Mouse (Mus musculus): Measurements from ENCODE around the gene Cdc123. TPM values are rescaled to one million over a fixed set of nuclear protein-coding genes. Genes with fewer than 3 reads are reported as not detected.

Cdc123 gene
- polyA plus RNA-seq, 1 experiment, result 142 TPM

DNA sequence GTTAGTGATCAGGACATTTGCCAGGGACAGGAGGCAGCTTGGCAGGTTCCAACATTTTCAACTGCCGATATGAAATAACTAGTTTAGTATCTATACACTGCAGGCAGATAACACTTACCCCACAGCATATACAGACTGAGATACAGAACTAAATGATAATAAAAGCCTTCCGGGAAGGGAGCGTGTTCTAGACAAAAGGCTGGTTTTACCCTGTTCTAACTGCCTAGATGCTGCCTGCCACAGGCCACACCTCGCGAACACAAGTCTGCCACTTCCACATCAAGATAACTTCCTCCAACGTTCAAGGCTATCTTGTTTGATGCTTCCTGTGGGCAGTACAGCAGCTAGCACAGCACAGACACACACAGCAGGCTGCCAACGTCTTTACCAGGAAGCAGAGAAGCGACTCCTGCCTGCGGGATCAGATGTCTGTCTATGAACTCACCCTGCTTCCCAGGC lies 43.8 kb downstream of the Cdc123 start:
- Histone ChIP-seq H3K27me3 (ENCODE audit: control insufficient read depth, insufficient read depth, low read length, poor library complexity, severe bottlenecking) (no peaks in the 10 kb centered on the region), H3K9me3 (replicated peaks; ENCODE audit: control insufficient read depth, insufficient read depth, low read length, poor library complexity, severe bottlenecking) (no peaks in the 10 kb centered on the region), H3K9ac (ENCODE audit: low read depth, poor library complexity, severe bottlenecking) (no peak overlapping the region), H3K36me3 (ENCODE audit: control insufficient read depth, insufficient read depth, low read length, poor library complexity, severe bottlenecking) (peaks cover 3% of the 10 kb centered on the region), H3K4me3 (ENCODE audit: low read depth, low read length) (no peak overlapping the region), H3K27ac (ENCODE audit: insufficient read depth, low read length) (no peak overlapping the region), H3K4me1 (ENCODE audit: control insufficient read depth, insufficient read depth, low read length) (peaks cover 3% of the 10 kb centered on the region)
- TF ChIP-seq POLR2A (IDR thresholded peaks at IDR 0.05; ENCODE audit: insufficient read depth, low read length), result no peak
- no peak for TF ChIP-seq EP300 (IDR thresholded peaks at IDR 0.05; ENCODE audit: insufficient read depth, low read depth, low read length)
- no peak for TF ChIP-seq CTCF (IDR thresholded peaks at IDR 0.05; ENCODE audit: low read depth, low read length)

DNA sequence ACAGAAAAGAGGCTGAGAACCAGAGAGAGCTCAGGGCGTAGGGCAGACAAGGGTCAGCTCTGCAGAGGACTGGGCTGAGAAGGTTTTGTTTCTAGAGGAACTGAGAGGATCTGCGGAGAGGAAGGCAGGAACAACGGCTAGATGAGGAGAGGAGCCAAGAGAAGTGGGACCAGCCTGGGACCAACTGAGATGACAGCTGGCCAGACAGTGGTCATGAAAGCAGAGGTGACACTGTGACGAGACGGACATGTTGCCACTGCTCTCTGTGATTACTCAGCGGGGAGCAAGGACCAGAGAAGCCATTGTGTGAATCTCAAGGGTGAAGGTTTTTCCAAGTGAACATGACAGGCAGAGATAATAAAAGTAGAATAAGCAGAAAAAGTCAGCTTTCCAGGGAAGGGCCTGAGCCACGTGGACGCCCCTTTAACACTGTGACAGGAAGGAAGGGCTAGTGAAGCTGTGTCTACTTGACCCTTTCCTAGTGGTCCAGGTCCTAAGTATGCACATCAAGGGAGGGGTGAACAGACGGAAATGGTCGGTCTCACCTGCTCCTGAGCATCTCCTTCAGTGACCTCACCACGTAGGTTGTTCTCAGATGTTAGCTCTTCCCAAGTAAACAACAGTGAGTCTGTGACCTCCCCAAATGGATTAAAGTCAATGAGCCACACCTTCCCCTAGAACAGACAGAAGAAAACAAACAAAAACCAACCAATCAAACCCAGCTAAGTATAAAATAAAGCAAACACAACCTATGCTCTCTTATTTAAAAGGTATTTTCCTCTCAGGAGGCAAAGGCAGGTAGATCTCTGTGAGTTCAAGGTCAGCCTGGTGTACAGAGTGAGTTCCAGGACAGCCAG lies 46.9 kb downstream of the Cdc123 start:
- no peak overlapping the region for H3K9ac ChIP-seq (ENCODE audit: low read depth, poor library complexity, severe bottlenecking)
- H3K4me1 ChIP-seq (ENCODE audit: control insufficient read depth, insufficient read depth, low read length), result peaks cover 3% of the 10 kb centered on the region
- peaks cover 2% of the 10 kb centered on the region; the same call in 1 of the 2 replicates for H3K36me3 ChIP-seq (ENCODE audit: control insufficient read depth, insufficient read depth, low read length, poor library complexity, severe bottlenecking)
- TF ChIP-seq CTCF (IDR thresholded peaks at IDR 0.05; ENCODE audit: low read depth, low read length) (no peak), EP300 (IDR thresholded peaks at IDR 0.05; ENCODE audit: insufficient read depth, low read depth, low read length) (no peak), POLR2A (IDR thresholded peaks at IDR 0.05; ENCODE audit: insufficient read depth, low read length) (no peak)
- no peak overlapping the region for H3K27ac ChIP-seq (ENCODE audit: insufficient read depth, low read length)
- H3K9me3 ChIP-seq (replicated peaks; ENCODE audit: control insufficient read depth, insufficient read depth, low read length, poor library complexity, severe bottlenecking), result no peaks in the 10 kb centered on the region
- H3K4me3 ChIP-seq (ENCODE audit: low read depth, low read length), result no peak overlapping the region
- H3K27me3 ChIP-seq (ENCODE audit: control insufficient read depth, insufficient read depth, low read length, poor library complexity, severe bottlenecking), result no peaks in the 10 kb centered on the region

DNA sequence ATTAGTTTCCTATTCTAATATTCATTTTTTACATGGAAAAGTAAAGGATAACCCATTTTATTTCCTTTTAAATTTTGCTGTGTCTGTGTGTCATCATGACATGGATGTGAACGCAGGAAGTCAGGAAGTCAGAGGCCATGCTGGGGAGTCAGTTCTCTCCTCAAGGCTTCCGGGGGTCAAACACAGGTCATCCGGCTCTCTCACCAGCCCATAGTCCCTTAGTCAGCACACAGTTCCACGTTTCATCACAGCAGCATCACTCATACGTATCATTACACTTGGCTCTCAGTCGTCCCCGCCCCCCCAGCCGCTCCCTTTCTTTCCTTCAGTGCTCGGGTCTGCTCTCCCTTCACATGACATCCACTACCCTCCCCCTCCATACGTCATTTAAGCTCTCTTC lies 51.2 kb downstream of the Cdc123 start:
- H3K9me3 ChIP-seq (replicated peaks; ENCODE audit: control insufficient read depth, insufficient read depth, low read length, poor library complexity, severe bottlenecking), result 0 out of 2 replicates have a peak, but pooled peaks cover 4% of the 10 kb centered on the region
- TF ChIP-seq CTCF (IDR thresholded peaks at IDR 0.05; ENCODE audit: low read depth, low read length) (no peak), EP300 (IDR thresholded peaks at IDR 0.05; ENCODE audit: insufficient read depth, low read depth, low read length) (no peak), POLR2A (IDR thresholded peaks at IDR 0.05; ENCODE audit: insufficient read depth, low read length) (no peak)
- H3K27me3 ChIP-seq (ENCODE audit: control insufficient read depth, insufficient read depth, low read length, poor library complexity, severe bottlenecking), result no peaks in the 10 kb centered on the region
- H3K9ac ChIP-seq (ENCODE audit: low read depth, poor library complexity, severe bottlenecking), result no peak overlapping the region
- no peak overlapping the region for H3K27ac ChIP-seq (ENCODE audit: insufficient read depth, low read length)
- H3K36me3 ChIP-seq (ENCODE audit: control insufficient read depth, insufficient read depth, low read length, poor library complexity, severe bottlenecking), result 0 out of 2 replicates have a peak, but pooled peaks cover 2% of the 10 kb centered on the region
- H3K4me1 ChIP-seq (ENCODE audit: control insufficient read depth, insufficient read depth, low read length), result peaks cover 2% of the 10 kb centered on the region
- no peak overlapping the region for H3K4me3 ChIP-seq (ENCODE audit: low read depth, low read length)

DNA sequence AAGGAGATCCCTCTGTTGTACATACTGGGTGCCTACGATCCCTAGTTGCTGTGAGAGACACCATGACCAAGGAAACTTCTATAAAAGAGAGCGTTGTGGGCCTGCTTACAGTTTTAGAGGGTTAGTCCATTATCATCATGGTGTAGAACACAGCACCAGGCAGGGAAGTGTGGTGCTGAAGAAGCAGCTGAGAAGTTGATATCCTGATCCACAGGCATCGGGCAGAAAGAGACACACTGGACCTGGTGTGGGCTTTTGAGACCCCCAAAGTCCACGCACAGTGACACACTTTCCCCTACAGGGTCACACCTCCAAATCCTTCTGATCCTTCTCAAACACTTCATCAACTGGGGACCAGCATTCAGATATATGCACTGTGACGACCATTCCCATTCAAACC lies 52.9 kb downstream of the Cdc123 start:
- H3K27ac ChIP-seq (ENCODE audit: insufficient read depth, low read length), result no peak overlapping the region
- no peak overlapping the region for H3K4me3 ChIP-seq (ENCODE audit: low read depth, low read length)
- H3K4me1 ChIP-seq (ENCODE audit: control insufficient read depth, insufficient read depth, low read length), result no peaks in the 10 kb centered on the region
- 0 out of 2 replicates have a peak, but pooled peaks cover 2% of the 10 kb centered on the region for H3K36me3 ChIP-seq (ENCODE audit: control insufficient read depth, insufficient read depth, low read length, poor library complexity, severe bottlenecking)
- no peaks in the 10 kb centered on the region for H3K27me3 ChIP-seq (ENCODE audit: control insufficient read depth, insufficient read depth, low read length, poor library complexity, severe bottlenecking)
- 0 out of 2 replicates have a peak, but pooled peaks cover 4% of the 10 kb centered on the region for H3K9me3 ChIP-seq (replicated peaks; ENCODE audit: control insufficient read depth, insufficient read depth, low read length, poor library complexity, severe bottlenecking)
- TF ChIP-seq CTCF (IDR thresholded peaks at IDR 0.05; ENCODE audit: low read depth, low read length) (no peak), EP300 (IDR thresholded peaks at IDR 0.05; ENCODE audit: insufficient read depth, low read depth, low read length) (no peak), POLR2A (IDR thresholded peaks at IDR 0.05; ENCODE audit: insufficient read depth, low read length) (no peak)
- H3K9ac ChIP-seq (ENCODE audit: low read depth, poor library complexity, severe bottlenecking), result no peak overlapping the region

DNA sequence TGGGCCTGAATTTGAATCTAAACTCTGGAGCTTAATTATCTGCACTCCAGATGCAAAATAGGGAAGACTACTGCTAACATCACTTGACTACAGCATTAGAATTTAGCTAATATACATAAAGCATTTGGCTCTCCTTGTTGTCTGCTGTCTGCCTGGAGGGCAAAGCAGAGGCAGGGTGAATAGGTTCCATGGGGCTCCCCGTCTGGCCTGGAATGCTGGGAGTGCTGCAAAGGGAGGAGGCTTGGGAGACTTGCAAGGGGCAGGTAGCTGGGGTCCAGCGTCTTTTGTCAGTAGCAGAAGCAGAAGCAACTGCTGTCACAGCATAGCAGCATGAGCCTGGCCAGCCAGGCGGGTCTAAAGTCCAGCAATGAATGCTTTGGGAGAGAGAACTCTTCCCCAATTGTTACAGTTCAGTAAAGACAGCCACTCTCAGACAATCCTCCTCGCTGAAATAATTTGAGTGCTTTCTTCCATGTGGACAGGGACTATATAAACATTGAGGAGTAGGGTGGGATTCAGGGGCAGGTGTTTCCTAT lies 55.3 kb downstream of the Cdc123 start:
- Histone ChIP-seq H3K9me3 (replicated peaks; ENCODE audit: control insufficient read depth, insufficient read depth, low read length, poor library complexity, severe bottlenecking) (0 out of 2 replicates have a peak, but pooled peaks cover 4% of the 10 kb centered on the region), H3K4me3 (ENCODE audit: low read depth, low read length) (no peak overlapping the region), H3K4me1 (ENCODE audit: control insufficient read depth, insufficient read depth, low read length) (no peaks in the 10 kb centered on the region), H3K27ac (ENCODE audit: insufficient read depth, low read length) (no peak overlapping the region), H3K36me3 (ENCODE audit: control insufficient read depth, insufficient read depth, low read length, poor library complexity, severe bottlenecking) (no peaks in the 10 kb centered on the region), H3K9ac (ENCODE audit: low read depth, poor library complexity, severe bottlenecking) (no peak overlapping the region), H3K27me3 (ENCODE audit: control insufficient read depth, insufficient read depth, low read length, poor library complexity, severe bottlenecking) (no peaks in the 10 kb centered on the region)
- TF ChIP-seq EP300 (IDR thresholded peaks at IDR 0.05; ENCODE audit: insufficient read depth, low read depth, low read length) (peak; percentile 55; the same call in 1 of the 2 replicates), CTCF (IDR thresholded peaks at IDR 0.05; ENCODE audit: low read depth, low read length) (no peak)

DNA sequence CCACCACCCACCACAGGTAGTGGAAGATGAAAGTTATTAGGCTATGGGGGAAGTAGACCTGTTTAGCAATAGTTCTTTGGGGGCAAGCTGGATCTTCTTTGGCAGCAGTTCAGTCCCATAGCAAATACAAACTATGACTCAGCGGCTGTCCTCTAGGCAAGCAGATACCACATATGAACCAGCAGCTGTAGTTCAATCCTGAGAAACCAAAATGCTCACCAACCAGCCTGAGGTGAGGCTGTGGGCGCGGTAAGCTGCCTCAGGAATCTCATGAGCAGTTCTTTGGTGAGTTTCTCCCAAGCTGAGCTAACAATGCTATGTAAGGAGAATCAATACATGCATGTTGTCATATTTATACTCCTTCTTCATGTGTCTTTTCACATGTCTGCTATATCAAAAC lies 57.6 kb downstream of the Cdc123 start:
- H3K9me3 ChIP-seq (replicated peaks; ENCODE audit: control insufficient read depth, insufficient read depth, low read length, poor library complexity, severe bottlenecking), result no peaks in the 10 kb centered on the region
- no peak overlapping the region for H3K27ac ChIP-seq (ENCODE audit: insufficient read depth, low read length)
- H3K4me1 ChIP-seq (ENCODE audit: control insufficient read depth, insufficient read depth, low read length), result no peaks in the 10 kb centered on the region
- no peak overlapping the region for H3K9ac ChIP-seq (ENCODE audit: low read depth, poor library complexity, severe bottlenecking)
- TF ChIP-seq EP300 (IDR thresholded peaks at IDR 0.05; ENCODE audit: insufficient read depth, low read depth, low read length), result no peak
- no peaks in the 10 kb centered on the region for H3K36me3 ChIP-seq (ENCODE audit: control insufficient read depth, insufficient read depth, low read length, poor library complexity, severe bottlenecking)
- no peak overlapping the region for H3K4me3 ChIP-seq (ENCODE audit: low read depth, low read length)
- H3K27me3 ChIP-seq (ENCODE audit: control insufficient read depth, insufficient read depth, low read length, poor library complexity, severe bottlenecking), result no peaks in the 10 kb centered on the region

Measured in ES-Bruce4 (cell line).